Mouse (Mus musculus) neutrophil, adult 5-6 weeks (primary cell): ENCODE data around the gene Bloc1s1. TPM values are rescaled to one million over a fixed set of nuclear protein-coding genes. Genes with fewer than 3 reads are reported as not detected.
A peak's percentile ranks its signal among the peaks of the same experiment; 100 is the strongest.

Experiments
- ATAC-seq: fragments of 151-379, 151-347 bp; 2 replicates; pipeline ENCODE4 v1.8.0; 2017; ENCODE audit warnings: mild to moderate bottlenecking, moderate TSS enrichment; ENCODE audit not compliant: insufficient number of reproducible peaks, poor library complexity, low FRiP score, severe bottlenecking; ENCODE audit errors: extremely low read depth
- total RNA-seq: library from RNA; stranded (forward); fragments of 200-1000 nt; gene quantifications from 2 replicates; pipeline ENCODE4 v1.2.3, GENCODE M21; 2017

Bloc1s1 gene
- total RNA-seq, 1 experiment from 2014 or later: 58.3 TPM

DNA sequence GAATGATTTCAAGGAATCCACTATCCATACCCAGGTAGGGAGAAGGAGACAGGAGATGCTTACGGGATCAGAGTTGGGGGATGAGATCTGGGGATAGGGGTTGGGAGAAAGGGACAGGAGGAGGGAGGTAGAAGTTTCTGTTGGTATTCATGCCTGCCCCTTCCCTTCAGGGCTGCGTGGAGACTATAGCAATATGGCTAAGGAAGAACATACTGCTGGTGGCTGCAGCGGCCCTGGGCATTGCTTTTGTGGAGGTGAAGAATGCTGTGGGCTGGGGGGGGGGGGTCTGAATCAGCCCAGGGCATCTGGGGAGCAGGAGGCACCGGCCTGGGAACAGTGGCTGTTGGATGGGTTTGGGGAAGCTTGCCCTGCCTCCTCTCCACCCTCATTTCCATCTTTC is 11.6 kb downstream of the Bloc1s1 start:
- ATAC-seq: no peak

DNA sequence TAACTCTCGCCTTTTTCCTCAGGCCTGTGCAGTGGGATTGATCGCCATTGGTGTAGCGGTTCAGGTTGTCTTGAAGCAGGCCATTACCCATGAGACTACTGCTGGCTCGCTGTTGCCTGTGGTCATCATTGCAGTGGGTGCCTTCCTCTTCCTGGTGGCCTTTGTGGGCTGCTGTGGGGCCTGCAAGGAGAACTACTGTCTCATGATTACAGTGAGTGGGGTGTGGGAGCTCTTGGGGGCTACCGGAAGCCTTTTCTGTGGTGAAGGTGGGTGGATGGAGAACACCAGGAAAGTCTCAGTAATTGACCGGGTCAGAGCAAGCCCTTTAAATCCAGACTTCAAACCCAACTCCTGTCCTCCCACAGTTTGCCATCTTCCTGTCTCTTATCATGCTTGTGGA is 12.4 kb downstream of the Bloc1s1 start:
- no peak for ATAC-seq

DNA sequence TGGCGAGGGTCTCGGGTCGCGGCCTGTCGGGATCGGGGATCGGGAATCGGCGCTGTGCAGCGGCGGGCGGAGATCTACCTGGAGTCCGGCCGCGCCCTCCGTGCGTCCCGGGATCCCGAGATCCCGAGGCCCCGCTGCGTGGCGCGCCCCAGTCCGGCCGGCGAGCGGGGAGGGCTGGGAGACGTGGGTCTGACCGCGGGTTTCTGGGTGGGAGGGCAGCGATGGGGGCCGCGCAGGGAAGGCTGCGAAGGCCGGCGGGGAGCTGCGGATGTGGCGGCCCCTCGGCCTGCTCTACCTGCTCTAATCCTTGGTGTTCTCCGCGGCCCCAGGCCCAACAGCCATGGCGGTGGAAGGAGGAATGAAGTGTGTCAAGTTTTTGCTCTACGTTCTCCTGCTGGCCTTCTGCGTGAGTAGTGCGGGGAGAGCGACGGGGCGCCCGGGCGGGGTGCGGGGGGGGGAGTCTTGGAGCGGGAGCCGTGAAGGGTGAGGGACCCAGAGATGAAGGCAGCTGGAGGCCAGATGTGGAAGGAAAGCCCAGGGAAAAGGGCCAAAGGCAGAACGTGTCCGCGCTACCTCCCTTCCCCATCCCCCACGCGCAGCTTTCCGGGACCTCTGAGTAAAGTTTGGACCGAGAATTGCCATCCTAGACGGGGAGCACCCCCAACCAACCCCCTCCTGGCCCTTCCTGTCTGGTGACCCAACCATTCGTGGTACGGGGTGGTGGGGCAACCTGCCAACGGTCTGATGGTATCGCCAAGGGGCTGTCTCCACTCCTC is 13.6 kb downstream of the Bloc1s1 start:
- 0 out of 2 replicates have a peak, but pooled peaks have one; percentile 1 for ATAC-seq

DNA sequence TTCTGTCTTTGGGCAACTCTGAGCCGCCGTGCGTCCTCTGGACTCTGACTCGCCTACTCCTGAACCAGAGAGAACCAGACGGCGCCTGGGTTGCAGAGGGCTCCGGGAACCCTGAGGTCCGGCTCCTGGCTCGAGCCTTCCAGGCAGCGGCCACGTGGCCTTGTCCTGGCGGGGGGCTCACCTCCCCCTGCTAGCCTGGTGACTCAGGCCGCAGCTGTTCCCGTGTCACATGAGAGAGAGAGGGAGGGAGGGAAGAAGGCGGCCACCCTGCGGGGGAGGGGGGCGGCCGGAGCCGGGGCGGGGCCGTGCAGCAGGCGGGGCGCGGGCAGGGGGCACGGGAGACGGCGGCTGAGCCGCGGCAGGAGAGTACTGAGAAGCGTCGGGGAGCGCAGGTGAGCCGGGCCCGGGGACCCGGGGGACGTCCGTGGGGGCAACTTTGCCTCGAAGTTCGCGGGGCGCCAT is 14.2 kb downstream of the Bloc1s1 start:
- peak; percentile 20; the same call in 1 of the 2 replicates for ATAC-seq

DNA sequence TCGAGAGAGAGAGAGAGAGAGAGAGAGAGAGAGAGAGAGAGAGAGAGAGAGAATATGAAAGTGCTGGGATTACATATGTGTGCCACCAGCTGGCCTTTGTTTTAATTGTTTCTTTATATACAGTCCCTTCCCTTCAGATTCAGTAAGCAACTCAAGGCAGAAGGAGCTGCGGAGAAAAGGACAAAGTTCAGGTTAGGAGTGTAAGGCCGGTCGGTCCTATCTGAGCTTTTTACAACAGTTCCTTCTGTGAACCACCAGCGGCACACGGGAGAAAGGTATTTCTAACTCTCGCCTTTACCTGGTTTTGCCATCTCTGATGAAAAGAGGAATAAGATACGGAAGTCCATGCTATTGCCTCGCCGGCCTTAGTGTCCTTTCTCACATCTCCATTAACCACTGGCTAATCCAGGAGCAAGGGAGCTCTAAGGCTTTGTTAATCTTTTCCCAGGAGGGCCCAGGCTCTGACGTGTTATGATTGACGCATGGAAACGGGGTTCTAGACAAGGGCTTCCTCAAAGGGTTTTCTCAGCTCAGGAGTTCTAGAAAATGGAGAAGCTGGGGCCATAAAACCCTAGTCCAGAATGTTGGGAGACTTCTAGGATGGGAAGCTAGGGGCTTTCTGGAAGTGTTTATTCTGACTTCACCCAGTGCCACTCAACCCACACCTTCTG is 14.9 kb downstream of the Bloc1s1 start:
- ATAC-seq: no peak

GRCm38 (mm10) chr10:128904812-128905211 is 19.0 kb downstream of the Bloc1s1 start:
- ATAC-seq: no peak

DNA sequence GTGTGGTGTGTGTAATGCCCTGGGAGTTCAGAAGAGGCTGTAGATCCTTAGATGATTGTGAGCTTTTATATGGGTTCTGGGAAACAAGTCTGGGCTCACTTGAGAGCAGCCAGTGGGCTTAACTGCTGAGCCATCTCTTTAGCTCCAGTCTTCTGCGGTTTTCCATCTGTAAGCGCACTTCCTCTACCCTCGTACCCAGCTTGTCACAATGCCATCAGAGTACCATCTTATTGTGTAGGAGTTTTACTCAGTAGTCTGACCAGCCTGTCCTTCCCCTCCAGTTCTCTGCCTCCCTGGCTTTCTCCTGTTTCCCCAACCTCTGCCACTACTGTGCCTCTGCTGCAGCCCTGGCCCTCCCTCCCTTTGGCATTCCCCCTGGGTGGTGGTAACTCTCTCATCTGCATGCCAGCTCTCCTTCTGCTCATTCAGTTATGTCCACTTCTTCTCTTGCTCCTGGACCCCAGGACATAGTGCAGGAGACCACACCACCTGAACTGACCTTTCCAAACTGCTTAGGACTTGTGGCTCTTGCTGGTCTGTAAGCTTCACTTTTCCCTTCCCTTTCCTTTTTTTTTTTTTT is 21.3 kb downstream of the Bloc1s1 start:
- ATAC-seq: peak; percentile 46; the same call in 1 of the 2 replicates

DNA sequence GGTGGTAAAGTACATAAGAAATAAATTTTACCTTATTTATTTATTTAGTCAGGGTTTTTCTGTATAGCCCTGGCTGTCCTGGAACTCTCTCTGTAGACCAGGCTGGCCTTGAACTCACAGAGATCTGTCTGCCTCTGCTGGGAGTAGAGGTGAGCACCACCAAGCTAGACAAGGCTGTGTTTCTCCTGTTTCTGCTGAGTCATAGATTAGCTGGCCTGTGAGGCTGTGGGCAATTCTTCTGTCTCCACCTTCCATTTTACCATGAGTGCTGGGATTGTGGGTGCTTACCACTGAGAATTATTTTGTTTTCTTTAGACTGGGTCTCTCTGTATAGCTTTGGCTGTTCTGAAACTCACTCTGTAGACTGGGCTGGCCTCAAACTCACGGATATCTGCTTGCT is 22.4 kb downstream of the Bloc1s1 start:
- ATAC-seq: no peak

GRCm38 (mm10) chr10:128900698-128901097 is 23.1 kb downstream of the Bloc1s1 start, which contains the start of gene Cd63:
Cd63 (plus strand) TSS chr10:128900989.
- no peak for ATAC-seq

DNA sequence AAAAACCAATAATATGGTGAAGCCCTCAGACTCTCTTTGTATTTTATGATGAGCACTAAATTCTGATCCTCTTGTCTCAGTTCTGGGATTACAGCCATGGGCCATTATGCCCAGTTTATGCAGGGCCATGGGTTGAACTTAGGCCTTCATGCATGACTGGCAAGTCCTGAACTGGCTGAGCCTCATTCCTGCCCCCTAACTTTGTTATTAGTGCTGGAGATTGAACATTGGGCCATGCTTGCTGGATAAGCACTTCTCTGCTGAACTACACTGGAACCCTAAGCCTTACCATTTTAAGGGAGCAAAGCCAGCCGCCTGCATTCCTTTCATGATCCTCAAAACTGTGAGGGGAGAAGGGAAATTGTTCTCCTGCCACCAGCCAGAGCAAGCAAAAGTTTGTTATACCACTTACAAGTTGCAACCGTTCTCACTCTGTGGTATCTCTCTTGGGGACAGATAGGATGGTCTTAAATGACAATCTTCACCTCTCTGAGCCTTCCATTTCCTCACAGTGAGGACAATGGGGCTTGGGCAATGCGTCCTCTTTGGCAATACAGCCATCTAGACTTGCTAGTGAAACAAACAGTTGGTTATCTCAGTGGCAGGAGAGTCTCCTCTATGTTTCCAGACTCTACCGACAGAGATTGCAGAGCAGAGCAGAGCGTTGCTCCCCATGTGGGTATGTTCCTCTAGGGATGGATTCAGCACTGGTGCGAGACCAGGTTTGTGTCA is 23.9 kb downstream of the Bloc1s1 start:
- ATAC-seq: no peak

DNA sequence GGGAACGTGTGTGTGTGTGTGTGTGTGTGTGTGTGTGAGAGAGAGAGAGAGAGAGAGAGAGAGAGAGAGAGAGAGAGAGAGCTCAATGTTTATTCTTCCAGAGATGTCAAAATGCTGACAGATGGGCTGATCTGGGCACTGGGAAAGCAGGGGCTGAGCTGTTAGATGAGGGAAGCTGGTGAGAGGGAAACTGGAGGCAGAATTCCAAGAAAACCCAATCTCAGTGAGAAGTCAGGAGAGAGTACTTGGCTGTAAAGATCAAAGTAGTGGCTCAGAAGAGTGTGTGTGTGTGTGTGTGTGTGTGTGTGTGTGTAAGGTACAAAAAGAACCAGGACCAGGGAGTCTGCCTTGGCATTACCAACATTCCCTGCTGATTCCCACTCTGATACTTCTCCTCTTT is 26.3 kb downstream of the Bloc1s1 start:
- ATAC-seq: no peak

DNA sequence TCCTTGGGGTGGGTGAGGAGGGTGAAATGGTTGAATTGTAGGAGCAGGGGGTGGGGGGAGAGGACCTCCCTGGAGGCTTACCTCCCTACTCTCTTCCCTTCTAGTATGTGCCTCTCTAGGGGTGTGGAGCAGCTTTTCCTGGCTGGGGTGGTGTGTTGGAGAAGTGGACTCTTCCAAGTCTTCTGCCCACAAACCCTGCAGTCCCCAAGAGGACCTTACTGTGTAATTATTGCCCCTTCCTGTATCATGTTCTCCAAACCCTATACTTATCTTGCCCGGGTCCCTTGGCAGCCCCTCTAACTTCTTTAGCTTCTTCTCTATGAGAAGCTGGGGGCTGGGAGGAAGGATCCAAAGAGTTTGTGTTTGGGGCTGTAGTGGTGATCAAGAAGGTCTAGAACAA is 27.0 kb downstream of the Bloc1s1 start:
- ATAC-seq: no peak

GRCm38 (mm10) chr10:128895952-128896693 is 27.7 kb downstream of the Bloc1s1 start:
- ATAC-seq: no peak

DNA sequence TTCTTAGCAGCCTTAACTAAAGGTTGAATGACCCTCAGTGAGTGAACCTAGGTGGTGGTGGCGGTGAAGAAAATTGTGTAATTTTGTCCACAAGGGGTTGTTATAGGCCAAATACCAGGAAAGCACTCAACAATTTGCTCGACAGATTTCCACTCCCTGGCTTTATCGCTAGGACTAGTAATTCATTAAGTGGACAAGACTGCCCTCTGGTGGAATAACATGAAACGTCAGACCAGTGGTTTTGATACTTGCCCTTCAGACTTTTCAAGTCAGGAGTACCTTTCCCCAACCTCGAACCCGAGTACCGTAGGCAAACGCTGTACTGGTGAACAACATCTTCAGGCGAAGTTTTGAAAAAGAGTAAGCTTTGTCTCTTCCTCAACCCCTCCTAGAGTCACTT is 28.4 kb downstream of the Bloc1s1 start:
- peak; percentile 78 for ATAC-seq

DNA sequence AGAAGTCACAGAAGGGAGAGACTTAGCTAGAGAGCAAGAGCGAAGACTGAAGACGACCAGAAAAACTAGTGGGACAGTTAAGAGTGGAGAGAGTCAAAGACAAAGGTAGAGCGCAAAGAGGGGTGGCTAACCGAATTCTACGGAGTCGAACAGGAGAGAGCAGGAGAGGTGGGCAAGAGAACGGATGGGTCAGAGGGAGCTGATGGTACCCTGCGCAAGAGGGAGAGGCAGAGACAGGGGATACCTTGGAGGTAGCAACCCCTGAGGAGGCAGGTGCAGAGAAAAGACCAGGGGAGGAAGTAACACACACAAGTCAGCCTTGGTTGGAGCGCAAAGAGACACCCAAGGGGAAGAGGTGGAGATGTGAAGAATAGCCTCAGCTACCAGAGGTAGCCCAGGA is 31.6 kb downstream of the Bloc1s1 start:
- peak; percentile 8; the same call in 1 of the 2 replicates for ATAC-seq

DNA sequence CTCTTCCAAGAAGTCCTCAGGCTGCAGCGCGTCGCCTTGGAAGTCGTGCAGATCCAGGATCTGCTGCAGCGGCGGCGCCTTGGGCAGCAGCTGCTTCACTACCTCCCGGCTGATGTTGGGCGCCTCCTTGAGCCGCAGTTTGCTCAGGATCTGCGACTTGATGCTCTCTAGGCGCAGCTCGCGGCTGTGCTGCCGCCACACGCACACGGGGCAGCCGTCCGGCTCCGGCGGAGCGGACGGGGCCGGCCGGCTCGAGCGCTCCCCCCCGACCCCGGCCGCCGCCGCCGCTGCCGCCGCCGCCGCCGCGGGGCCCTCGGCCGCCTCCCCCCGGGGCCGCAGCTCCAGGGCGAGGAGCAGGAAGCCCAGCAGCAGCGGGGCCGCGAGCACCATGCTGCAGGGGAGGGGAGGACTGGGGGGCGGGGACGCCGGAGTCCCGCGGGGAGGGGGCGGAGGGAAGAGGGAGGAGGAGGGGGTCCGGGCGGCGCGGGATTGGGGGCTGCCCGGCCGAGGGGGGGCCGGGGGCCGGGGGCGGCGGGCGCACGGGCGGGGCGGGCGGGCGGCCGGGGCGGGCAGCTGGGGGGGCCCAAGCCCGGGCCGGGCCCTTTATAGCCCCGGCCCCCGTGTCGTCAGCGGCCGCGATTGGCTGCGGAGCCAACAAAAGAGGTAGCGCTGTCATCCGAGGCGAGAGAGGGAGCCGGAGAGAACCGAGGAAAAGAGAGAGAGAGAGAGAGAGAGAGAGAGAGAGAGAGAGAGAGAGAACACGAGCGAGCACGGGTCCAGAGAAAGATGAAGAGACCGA is 32.3 kb downstream of the Bloc1s1 start, which contains the start of gene Gdf11:
Gdf11 (minus strand) TSS at position 423 of the 799 bp plus-strand sequence.
- no peak for ATAC-seq

DNA sequence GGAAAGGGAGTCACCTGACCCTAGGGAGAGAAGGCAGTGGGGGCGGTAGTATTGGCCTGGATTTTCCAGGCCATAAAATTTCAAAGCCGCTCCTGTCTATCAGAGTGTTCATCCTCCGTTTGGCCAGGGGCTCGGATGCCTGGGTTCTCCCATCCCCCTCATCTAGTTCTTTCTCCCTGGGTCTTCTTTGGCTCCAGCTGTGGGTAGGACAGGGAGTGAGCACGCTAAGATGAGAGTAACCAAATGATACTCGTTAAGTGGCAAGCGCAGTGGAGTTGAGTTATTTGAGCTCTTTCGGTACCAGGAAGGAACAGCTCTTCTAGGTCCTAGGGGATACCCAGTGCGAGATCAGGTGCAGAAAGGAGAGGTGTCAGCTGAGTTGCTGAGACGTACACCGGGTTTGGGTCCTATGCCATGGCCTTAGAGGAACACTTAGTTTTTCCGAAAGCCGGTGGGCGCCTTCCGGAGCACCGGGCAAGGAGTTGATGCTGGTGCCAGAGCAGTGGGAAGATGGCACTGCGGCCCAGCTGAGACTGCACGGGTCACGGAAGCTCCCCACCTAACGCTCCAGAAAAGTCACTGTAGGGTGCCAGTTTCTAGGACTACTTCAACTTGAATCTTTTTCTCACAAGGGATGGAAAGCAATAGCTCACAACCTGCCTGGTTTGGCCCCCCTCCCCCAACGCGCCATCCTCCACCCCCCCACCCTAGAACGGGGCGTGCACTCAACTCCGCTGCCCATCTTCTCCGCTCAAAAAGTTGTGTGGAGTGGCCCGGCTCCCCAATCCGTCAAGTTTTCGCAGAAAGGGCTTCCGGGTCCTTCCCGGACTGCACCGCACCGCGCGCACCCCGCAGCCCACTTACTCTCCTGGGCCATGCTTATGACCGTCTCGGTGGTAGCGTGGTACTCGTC is 33.2 kb downstream of the Bloc1s1 start:
- ATAC-seq: no peak
